Mouse (Mus musculus) testis, postnatal 14 days (tissue): ENCODE measurements at regions not wholly inside any gene's neighbourhood (a gene's known extent, or its start where the extent isn't known, plus 50 kb on each side); places are given as distances from the start of the nearest gene placed in this dataset.

Source experiments
- DNase-seq: peaks from one replicate; pipeline ENCODE4 v3.0.0; 2021; ENCODE audit warnings: low spot score

- DNase-seq: no peak
These were observed 68.1 kb upstream of the Ankrd55 start for GRCm38 (mm10) chr13:112220184-112220583.

GRCm38 (mm10) chr13:112223616-112224015 is 64.6 kb upstream of the Ankrd55 start:
- no peak for DNase-seq

- no peak for DNase-seq
These were observed 60.5 kb upstream of the Ankrd55 start for GRCm38 (mm10) chr13:112227766-112228165.

DNA sequence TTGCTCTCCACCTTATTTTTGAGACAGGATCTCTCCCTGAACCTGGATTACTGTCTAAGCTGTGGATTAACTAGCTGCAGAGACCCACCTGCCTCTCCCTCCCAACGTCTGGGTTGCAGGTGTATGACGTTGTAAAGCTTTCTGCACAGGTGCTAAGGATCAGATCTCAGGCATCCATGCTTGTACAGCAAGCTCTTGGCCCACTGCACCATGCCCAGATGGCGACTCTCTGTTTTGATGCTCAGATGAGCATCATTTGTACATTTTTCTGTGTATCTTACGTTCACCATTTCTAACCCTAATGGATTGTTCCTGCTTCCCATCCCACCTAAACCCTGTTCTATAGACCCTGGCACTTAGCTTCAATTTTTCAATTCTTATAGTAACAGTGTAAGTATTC is 59.4 kb upstream of the Ankrd55 start:
- DNase-seq: no peak

GRCm38 (mm10) chr13:112230176-112230575 is 58.1 kb upstream of the Ankrd55 start:
- DNase-seq: no peak

- DNase-seq: peak; percentile 47
These were observed 53.6 kb upstream of the Ankrd55 start for GRCm38 (mm10) chr13:112234695-112235094.

DNA sequence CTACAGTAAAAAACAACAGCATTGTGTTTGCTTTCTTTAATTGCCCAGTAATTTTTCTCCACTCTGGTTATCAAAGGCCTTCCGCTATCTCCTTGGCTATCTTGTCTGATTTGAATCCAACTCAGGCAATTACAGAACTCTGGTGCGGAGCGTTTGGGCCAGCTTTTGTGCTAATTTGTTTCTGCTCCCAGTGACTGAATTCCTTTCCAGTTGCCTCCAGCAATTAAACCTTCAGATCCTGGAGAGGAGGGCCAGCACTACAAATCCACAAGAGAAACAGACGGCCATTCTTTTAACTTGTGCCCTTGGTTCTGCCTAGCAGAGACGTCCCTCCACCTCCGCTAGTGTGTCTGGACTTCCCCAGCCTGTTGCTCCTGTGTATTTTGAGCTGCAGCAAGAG is 51.3 kb upstream of the Ankrd55 start:
- no peak for DNase-seq

DNA sequence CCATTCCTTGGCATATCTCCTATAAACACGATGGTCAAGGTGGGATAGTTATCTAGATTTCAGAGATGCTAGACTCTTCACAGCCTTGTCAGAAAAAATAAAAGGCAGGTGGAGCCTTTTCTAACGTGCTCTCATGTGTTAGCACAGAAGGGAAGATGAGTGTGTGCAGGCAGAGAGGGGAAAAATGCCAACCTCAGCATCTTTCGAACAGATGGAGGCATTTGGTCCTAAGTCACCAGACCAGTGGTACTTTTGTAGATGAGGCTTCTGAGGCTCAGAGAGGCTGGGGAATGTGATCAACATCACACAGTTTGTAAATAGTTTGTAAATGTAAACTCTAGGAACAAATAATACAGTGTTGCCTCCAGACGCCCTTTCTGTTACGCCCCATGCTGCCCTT is 50.9 kb upstream of the Ankrd55 start:
- no peak for DNase-seq

DNA sequence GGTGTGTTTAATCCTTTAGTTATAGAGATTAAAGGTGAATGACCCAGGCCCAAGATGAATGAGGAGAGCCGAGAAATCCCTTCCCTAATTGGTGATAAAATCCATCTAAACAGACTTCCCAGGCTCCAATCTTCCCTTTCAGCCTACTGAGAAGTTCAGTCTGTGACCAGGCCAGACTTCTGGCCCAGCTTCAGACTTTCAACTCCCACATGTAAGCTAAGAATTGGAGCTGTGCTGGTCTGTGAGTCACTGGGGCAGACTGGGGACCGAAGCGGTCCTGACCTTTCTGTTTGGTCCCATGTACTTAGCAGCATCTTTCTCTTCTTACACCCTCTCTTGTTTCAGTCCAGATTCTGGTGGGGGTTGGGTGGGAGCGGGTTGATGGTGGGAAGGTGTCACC is 50.3 kb upstream of the Ankrd55 start:
- no peak for DNase-seq
